Mouse (Mus musculus) embryonic facial prominence, embryonic 14.5 days (tissue): ENCODE data around the gene Ston2. TPM values are rescaled to one million over a fixed set of nuclear protein-coding genes. Genes with fewer than 3 reads are reported as not detected.

Experiments used
- ATAC-seq: fragments of 200-750 bp; cut with Nextera tagmentation; 2 replicates; pipeline ENCODE4 v1.8.0; 2017; ENCODE audit warnings: low read depth, moderate number of reproducible peaks, moderate TSS enrichment
- DNase-seq: peaks from one replicate; pipeline ENCODE4 v3.0.0-alpha.2; 2015; ENCODE audit warnings: low spot score
- H3K27ac ChIP-seq: fragments of 300-500 bp; sonication (generic); replicated peaks from 2 replicates; pipeline ENCODE4 v1.5.1; 2014; ENCODE audit warnings: low read depth, mild to moderate bottlenecking, low read length, moderate library complexity
- H3K27me3 ChIP-seq: fragments of 300-500 bp; sonication (generic); replicated peaks from 2 replicates; pipeline ENCODE4 v1.6.1; 2014; ENCODE audit warnings: low read length; ENCODE audit not compliant: control insufficient read depth, insufficient read depth
- H3K36me3 ChIP-seq: fragments of 300-500 bp; sonication (generic); 2 replicates; pipeline ENCODE4 v1.6.1; 2014; ENCODE audit warnings: low read length, mixed read lengths; ENCODE audit not compliant: control insufficient read depth, insufficient read depth
- H3K4me1 ChIP-seq: fragments of 300-500 bp; sonication (generic); 2 replicates; pipeline ENCODE4 v1.6.1; 2014; ENCODE audit warnings: antibody characterized with exemption, low read length; ENCODE audit not compliant: control insufficient read depth, insufficient read depth
- H3K4me2 ChIP-seq: fragments of 300-500 bp; sonication (generic); 2 replicates; pipeline ENCODE4 v1.6.1; 2014; ENCODE audit warnings: low read depth, mild to moderate bottlenecking, low read length, moderate library complexity, mixed read lengths
- H3K4me3 ChIP-seq: fragments of 300-500 bp; sonication (generic); 2 replicates; pipeline ENCODE4 v1.5.1; 2014; ENCODE audit warnings: low read depth, mild to moderate bottlenecking, low read length
- H3K9ac ChIP-seq: fragments of 300-500 bp; sonication (generic); 2 replicates; pipeline ENCODE4 v1.6.1; 2014; ENCODE audit warnings: low read depth, mild to moderate bottlenecking, low read length, moderate library complexity, mixed read lengths
- H3K9me3 ChIP-seq: fragments of 300-500 bp; sonication (generic); 2 replicates; pipeline ENCODE4 v1.6.1; 2016; ENCODE audit warnings: low read length; ENCODE audit not compliant: control insufficient read depth
- WGBS: fragments of 180-500 bp; shearing (Covaris S2); extraction: QIAGEN DNeasy Blood & Tissue Kit; methylation state at CpG from one replicate; pipeline ENCODE4 v1.1.7; 2014; 5-methylcytosine and 5-hydroxymethylcytosine counted together
- polyA plus RNA-seq: library from polyadenylated mRNA; unstranded; fragments of >200 nt; fragmentation: Nextera tagmentation; extraction: Ambion mirVana; gene quantifications from 2 replicates; pipeline ENCODE4 v1.2.1, GENCODE M21; 2014

Gene Ston2
- polyA plus RNA-seq, 1 experiment from 2014 or later: 10.5 TPM

- ATAC-seq (no peak), DNase-seq (no peak)
- H3K27ac ChIP-seq: no peak overlapping the region
- H3K4me2 ChIP-seq: no peak overlapping the region
- no peaks in the 10 kb centered on the region for H3K27me3 ChIP-seq
- no peaks in the 10 kb centered on the region for H3K9me3 ChIP-seq
- no peak overlapping the region for H3K4me3 ChIP-seq
- H3K4me1 ChIP-seq: no peaks in the 10 kb centered on the region
- H3K9ac ChIP-seq: no peak overlapping the region
- 94% methylated on average over 7 of the region's 7 CpGs for WGBS
- H3K36me3 ChIP-seq: no peaks in the 10 kb centered on the region
Measured at GRCm38 (mm10) chr12:91713358-91713757, 74.8 kb downstream of the Ston2 start.

DNA sequence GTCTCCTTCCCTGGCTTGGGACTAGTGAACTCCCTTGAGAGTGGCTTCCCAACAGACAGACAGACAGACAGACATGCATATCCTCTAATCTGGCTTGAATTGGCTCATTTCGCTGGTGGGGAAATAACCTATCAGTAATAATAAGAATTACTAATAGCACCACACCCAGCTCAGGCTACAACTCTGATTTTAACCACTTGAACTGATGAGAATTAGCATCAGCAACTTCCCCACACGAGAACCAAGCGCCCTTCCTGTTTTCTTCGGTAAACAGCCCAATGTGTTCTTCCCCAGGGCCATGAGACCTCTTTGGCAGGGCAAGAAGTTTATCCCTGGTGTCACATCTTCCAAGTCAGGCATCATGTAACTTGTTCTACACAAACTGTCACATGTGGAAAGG, 76.5 kb downstream of the Ston2 start:
- Histone ChIP-seq H3K4me2 (no peak overlapping the region), H3K4me1 (no peaks in the 10 kb centered on the region), H3K27ac (no peak overlapping the region), H3K36me3 (no peaks in the 10 kb centered on the region), H3K9ac (no peak overlapping the region), H3K9me3 (no peaks in the 10 kb centered on the region), H3K4me3 (no peak overlapping the region), H3K27me3 (no peaks in the 10 kb centered on the region)
- 86% methylated on average over 4 of the region's 4 CpGs for WGBS
- DNase-seq: no peak
- ATAC-seq: no peak

DNA sequence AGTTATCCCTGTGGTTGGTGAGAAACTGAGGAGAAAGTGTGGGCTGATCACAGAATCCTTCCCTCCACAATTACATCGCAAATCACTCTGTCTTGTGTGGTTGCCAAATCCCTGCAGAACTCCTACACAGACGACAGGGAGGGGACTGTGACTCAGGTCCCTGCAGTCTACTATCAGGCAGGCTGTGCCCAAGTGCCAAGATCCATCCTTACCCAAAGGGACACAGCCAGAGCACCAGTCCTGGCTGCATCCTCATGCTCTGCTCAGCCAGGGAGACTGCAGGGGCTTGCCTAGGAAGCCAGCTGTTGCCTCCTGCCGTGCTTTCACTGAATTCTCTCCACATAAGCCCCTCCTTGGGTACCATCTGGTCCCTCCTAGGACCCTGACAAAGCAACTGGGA, 77.3 kb downstream of the Ston2 start:
- no peak overlapping the region for H3K4me2 ChIP-seq
- no peak for DNase-seq
- H3K4me1 ChIP-seq: no peaks in the 10 kb centered on the region
- H3K9me3 ChIP-seq: no peaks in the 10 kb centered on the region
- no peak overlapping the region for H3K9ac ChIP-seq
- WGBS: 38% methylated on average over 3 of the region's 3 CpGs
- no peaks in the 10 kb centered on the region for H3K27me3 ChIP-seq
- no peak overlapping the region for H3K4me3 ChIP-seq
- no peak overlapping the region for H3K27ac ChIP-seq
- H3K36me3 ChIP-seq: no peaks in the 10 kb centered on the region
- ATAC-seq: no peak

GRCm38 (mm10) chr12:91709634-91710033, 78.6 kb downstream of the Ston2 start:
- Histone ChIP-seq H3K9me3 (no peaks in the 10 kb centered on the region), H3K27ac (no peak overlapping the region), H3K4me1 (no peaks in the 10 kb centered on the region), H3K36me3 (no peaks in the 10 kb centered on the region), H3K27me3 (no peaks in the 10 kb centered on the region), H3K4me2 (no peak overlapping the region), H3K9ac (no peak overlapping the region), H3K4me3 (no peak overlapping the region)
- WGBS: 71% methylated on average over 6 of the region's 6 CpGs
- ATAC-seq: no peak
- no peak for DNase-seq

- Histone ChIP-seq H3K4me3 (no peak overlapping the region), H3K9me3 (no peaks in the 10 kb centered on the region), H3K4me1 (no peaks in the 10 kb centered on the region), H3K4me2 (no peak overlapping the region), H3K36me3 (no peaks in the 10 kb centered on the region), H3K27me3 (no peaks in the 10 kb centered on the region), H3K9ac (no peak overlapping the region), H3K27ac (no peak overlapping the region)
- no peak for ATAC-seq
- no peak for DNase-seq
- WGBS: 40% methylated on average over 5 of the region's 5 CpGs
Measured at GRCm38 (mm10) chr12:91709232-91709631, 79.0 kb downstream of the Ston2 start.

- H3K36me3 ChIP-seq: no peaks in the 10 kb centered on the region
- H3K27ac ChIP-seq: no peak overlapping the region
- 88% methylated on average over 4 of the region's 4 CpGs for WGBS
- ATAC-seq (no peak), DNase-seq (no peak)
- no peaks in the 10 kb centered on the region for H3K27me3 ChIP-seq
- H3K4me2 ChIP-seq: no peak overlapping the region
- H3K9ac ChIP-seq: no peak overlapping the region
- no peak overlapping the region for H3K4me3 ChIP-seq
- H3K4me1 ChIP-seq: no peaks in the 10 kb centered on the region
- no peaks in the 10 kb centered on the region for H3K9me3 ChIP-seq
Measured at GRCm38 (mm10) chr12:91707807-91708206, 80.4 kb downstream of the Ston2 start.

DNA sequence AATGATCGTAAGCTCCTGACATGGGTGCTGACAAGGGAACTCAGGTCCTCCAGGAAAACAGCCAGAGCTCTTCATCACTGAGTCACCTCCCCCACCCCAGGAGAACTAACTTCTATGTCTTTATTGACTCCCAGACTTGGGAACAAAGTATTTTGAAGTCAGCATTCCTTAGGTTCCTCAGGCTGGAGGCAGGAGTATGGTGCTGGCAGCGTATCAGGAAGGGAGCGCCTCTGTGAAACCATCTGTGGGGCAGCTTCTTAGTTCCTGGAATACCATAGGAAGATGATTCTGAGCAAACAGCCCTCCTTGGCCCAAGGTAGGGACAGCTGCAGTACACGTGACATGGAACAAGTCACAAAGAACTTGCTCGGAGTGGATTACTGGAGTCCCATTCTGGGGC, 84.7 kb downstream of the Ston2 start:
- Histone ChIP-seq H3K4me2 (no peak overlapping the region), H3K9me3 (no peaks in the 10 kb centered on the region), H3K9ac (no peak overlapping the region), H3K27me3 (no peaks in the 10 kb centered on the region), H3K4me1 (no peaks in the 10 kb centered on the region), H3K4me3 (no peak overlapping the region), H3K36me3 (no peaks in the 10 kb centered on the region), H3K27ac (no peak overlapping the region)
- ATAC-seq (0 out of 2 replicates have a peak, but pooled peaks have one; percentile 15), DNase-seq (peak; percentile 53)
- 62% methylated on average over 5 of the region's 5 CpGs for WGBS

DNA sequence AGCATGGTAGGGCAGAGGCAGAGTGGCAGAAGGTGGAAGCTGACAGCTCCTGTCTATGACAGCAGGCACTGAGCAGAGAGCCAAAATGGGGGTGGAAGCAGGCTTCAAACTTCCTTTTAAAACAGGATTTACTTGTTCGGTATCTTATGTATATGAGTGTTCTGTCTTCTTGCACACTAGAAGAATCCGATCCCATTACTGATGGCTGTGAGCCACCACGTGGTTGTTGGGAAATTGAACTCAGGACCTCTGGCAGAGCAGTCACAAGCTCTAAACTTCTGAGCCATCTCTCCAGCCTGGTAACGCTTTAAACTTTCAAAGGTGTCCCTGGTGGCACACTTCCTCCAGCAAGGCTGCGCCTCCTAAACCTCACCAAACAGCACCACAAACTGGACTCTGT, 85.4 kb downstream of the Ston2 start:
- ATAC-seq: no peak
- no peaks in the 10 kb centered on the region for H3K27me3 ChIP-seq
- H3K4me3 ChIP-seq: no peak overlapping the region
- no peak overlapping the region for H3K27ac ChIP-seq
- DNase-seq: no peak
- no peaks in the 10 kb centered on the region for H3K36me3 ChIP-seq
- no peak overlapping the region for H3K4me2 ChIP-seq
- H3K9ac ChIP-seq: no peak overlapping the region
- no peaks in the 10 kb centered on the region for H3K4me1 ChIP-seq
- H3K9me3 ChIP-seq: no peaks in the 10 kb centered on the region
- 79% methylated on average over 5 of the region's 5 CpGs for WGBS

DNA sequence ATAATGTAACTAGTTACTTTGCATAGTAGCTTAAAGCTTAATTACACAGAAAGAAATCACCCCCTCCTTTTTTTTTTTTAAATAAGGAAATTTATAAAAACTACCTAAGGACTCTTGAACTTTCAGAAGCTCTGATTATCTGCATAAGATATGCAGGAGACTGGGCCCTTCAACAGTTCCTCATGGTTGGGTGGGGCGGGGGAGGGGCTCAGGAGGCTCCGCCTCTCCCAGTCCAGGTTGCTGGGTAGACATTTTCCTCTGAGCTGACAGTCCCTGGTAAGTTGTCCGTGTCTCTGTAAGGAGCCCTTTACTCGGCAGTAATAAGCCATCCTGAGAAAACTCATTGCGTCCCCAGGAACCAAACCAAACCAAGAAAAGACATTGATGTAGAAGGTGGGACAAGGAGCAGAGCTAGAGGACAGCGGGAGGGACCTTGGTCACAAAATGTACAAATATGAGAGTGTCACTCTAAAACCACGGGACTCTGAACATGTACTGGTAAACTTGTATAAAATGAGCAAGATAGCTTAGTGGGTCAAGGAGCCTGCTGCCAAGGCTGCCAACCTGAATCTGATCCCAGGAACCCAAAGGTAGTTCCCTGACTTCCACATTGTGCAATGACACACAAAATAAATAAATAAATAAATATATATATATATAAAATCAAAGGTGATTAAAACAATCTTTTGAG, 88.6 kb downstream of the Ston2 start:
- 89% methylated on average over 7 of the region's 7 CpGs for WGBS
- no peaks in the 10 kb centered on the region for H3K36me3 ChIP-seq
- no peak overlapping the region for H3K4me3 ChIP-seq
- H3K9ac ChIP-seq: no peak overlapping the region
- DNase-seq (no peak), ATAC-seq (no peak)
- H3K27me3 ChIP-seq: no peaks in the 10 kb centered on the region
- no peak overlapping the region for H3K27ac ChIP-seq
- no peaks in the 10 kb centered on the region for H3K9me3 ChIP-seq
- no peak overlapping the region for H3K4me2 ChIP-seq
- no peaks in the 10 kb centered on the region for H3K4me1 ChIP-seq
